Mouse (Mus musculus): ENCODE results near the gene Nap1l5. TPM values are rescaled to one million over a fixed set of nuclear protein-coding genes. Genes with fewer than 3 reads are reported as not detected.
A peak's percentile ranks its signal among the peaks of the same experiment; 100 is the strongest.
"Not testable (repeated sequence)": the region's sequence is repeated elsewhere in the genome, so short reads cannot be mapped to it uniquely, and the experiment has no call there.

Nap1l5 gene
- polyA plus RNA-seq, 1 experiment from 2014 or later = 42.1 TPM

- Histone ChIP-seq H3K36me3 (replicated peaks) (no peaks in the 10 kb centered on the region; the same call in 1 of the 2 replicates), H3K4me2 (no peak overlapping the region), H3K27me3 (no peaks in the 10 kb centered on the region), H3K4me1 (peaks cover 9% of the 10 kb centered on the region; the same call in 1 of the 2 replicates), H3K9me3 (no peaks in the 10 kb centered on the region), H3K27ac (no peak overlapping the region), H3K9ac (no peak overlapping the region), H3K4me3 (replicated peaks) (no peak overlapping the region)
- ATAC-seq (ENCODE audit: low FRiP score) = no peak
- 93% methylated on average over 7 of the region's 7 CpGs for WGBS
These were observed 6.3 kb downstream of the Nap1l5 start for GRCm38 (mm10) chr6:58900536-58900935.

- 90% methylated on average over 3 of the region's 3 CpGs for WGBS
- ATAC-seq (ENCODE audit: low FRiP score) = no peak
- H3K4me1 ChIP-seq = peaks cover 9% of the 10 kb centered on the region; the same call in 1 of the 2 replicates
- no peak overlapping the region for H3K4me2 ChIP-seq
- no peak overlapping the region for H3K9ac ChIP-seq
- H3K36me3 ChIP-seq (replicated peaks) = no peaks in the 10 kb centered on the region; the same call in 1 of the 2 replicates
- no peaks in the 10 kb centered on the region for H3K27me3 ChIP-seq
- no peak overlapping the region for H3K27ac ChIP-seq
- H3K4me3 ChIP-seq (replicated peaks) = no peak overlapping the region
- no peaks in the 10 kb centered on the region for H3K9me3 ChIP-seq
These were observed 7.8 kb downstream of the Nap1l5 start for GRCm38 (mm10) chr6:58899076-58899475.

DNA sequence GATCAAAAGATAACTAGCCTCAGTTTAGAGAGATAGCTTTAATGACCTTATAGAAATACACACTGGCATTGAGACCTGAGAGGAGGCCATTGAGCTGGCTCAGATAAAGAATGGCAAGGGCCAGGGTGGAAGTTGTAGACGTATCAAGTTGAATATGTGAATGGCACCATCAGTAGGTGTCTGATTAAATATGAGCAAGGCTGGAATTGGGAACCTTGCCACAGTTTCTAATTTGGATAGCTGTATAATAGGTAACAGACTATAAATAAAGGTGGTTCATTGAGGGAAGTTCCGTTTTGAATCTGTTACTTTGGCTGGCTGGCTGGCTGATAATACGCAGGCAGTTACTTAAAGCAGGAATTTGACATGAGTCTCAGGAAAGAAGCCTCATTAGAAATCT is 10.2 kb downstream of the Nap1l5 start:
- Histone ChIP-seq H3K27me3 (no peaks in the 10 kb centered on the region), H3K4me2 (no peak overlapping the region), H3K9ac (no peak overlapping the region), H3K27ac (no peak overlapping the region), H3K9me3 (no peaks in the 10 kb centered on the region), H3K4me3 (replicated peaks) (no peak overlapping the region), H3K4me1 (no peaks in the 10 kb centered on the region), H3K36me3 (replicated peaks) (no peaks in the 10 kb centered on the region; the same call in 1 of the 2 replicates)
- 72% methylated on average over 3 of the region's 3 CpGs for WGBS
- ATAC-seq (ENCODE audit: low FRiP score) = no peak

- no peaks in the 10 kb centered on the region for H3K4me1 ChIP-seq
- no peaks in the 10 kb centered on the region for H3K9me3 ChIP-seq
- no peak overlapping the region for H3K4me2 ChIP-seq
- 45% methylated on average over 4 of the region's 4 CpGs for WGBS
- no peaks in the 10 kb centered on the region for H3K27me3 ChIP-seq
- H3K9ac ChIP-seq = no peak overlapping the region
- no peak overlapping the region for H3K27ac ChIP-seq
- H3K36me3 ChIP-seq (replicated peaks) = peaks cover 4% of the 10 kb centered on the region
- no peak overlapping the region for H3K4me3 ChIP-seq (replicated peaks)
- ATAC-seq (ENCODE audit: low FRiP score) = peak; percentile 77; the same call in 1 of the 2 replicates
These were observed 11.9 kb downstream of the Nap1l5 start for GRCm38 (mm10) chr6:58894994-58895393.

DNA sequence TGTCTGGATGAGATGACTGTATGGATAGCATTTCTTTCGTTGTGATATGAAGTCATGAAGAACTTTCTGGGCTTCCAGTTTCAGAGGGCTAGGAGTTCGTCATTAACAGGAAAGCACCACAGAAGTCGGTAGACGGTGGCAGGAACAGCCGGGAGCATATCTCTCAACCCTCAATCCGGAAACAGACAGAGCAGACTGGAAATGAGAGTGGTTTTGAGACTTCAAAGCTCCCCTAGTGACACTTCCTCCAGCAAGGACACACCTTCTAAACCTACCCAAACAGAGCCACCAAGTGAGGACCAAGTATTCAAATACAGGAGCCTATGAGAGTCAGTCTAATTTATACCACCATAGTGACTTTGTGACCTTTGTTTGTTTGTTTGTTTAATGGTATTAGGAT is 13.6 kb downstream of the Nap1l5 start:
- 92% methylated on average over 6 of the region's 6 CpGs for WGBS
- H3K4me1 ChIP-seq = no peaks in the 10 kb centered on the region
- H3K36me3 ChIP-seq (replicated peaks) = peaks cover 5% of the 10 kb centered on the region
- H3K27ac ChIP-seq = no peak overlapping the region
- no peaks in the 10 kb centered on the region for H3K27me3 ChIP-seq
- no peak for ATAC-seq (ENCODE audit: low FRiP score)
- no peak overlapping the region for H3K9ac ChIP-seq
- no peak overlapping the region for H3K4me3 ChIP-seq (replicated peaks)
- no peak overlapping the region for H3K4me2 ChIP-seq
- H3K9me3 ChIP-seq = no peaks in the 10 kb centered on the region

GRCm38 (mm10) chr6:58889917-58890316 is 17.0 kb downstream of the Nap1l5 start:
- WGBS = 90% methylated on average over 3 of the region's 3 CpGs
- ATAC-seq (ENCODE audit: low FRiP score) = no peak
- Histone ChIP-seq H3K27ac (no peak overlapping the region), H3K9me3 (no peaks in the 10 kb centered on the region), H3K27me3 (no peaks in the 10 kb centered on the region), H3K4me3 (replicated peaks) (no peak overlapping the region), H3K4me2 (no peak overlapping the region), H3K36me3 (replicated peaks) (peaks cover 5% of the 10 kb centered on the region), H3K9ac (no peak overlapping the region), H3K4me1 (no peaks in the 10 kb centered on the region)

- H3K4me3 ChIP-seq (replicated peaks) = no peak overlapping the region
- no peaks in the 10 kb centered on the region for H3K9me3 ChIP-seq
- H3K9ac ChIP-seq = no peak overlapping the region
- H3K27ac ChIP-seq = no peak overlapping the region
- no peaks in the 10 kb centered on the region for H3K27me3 ChIP-seq
- H3K4me1 ChIP-seq = no peaks in the 10 kb centered on the region
- 82% methylated on average over 6 of the region's 6 CpGs for WGBS
- H3K4me2 ChIP-seq = no peak overlapping the region
- no peak for ATAC-seq (ENCODE audit: low FRiP score)
- H3K36me3 ChIP-seq (replicated peaks) = peaks cover 9% of the 10 kb centered on the region
These were observed 24.6 kb downstream of the Nap1l5 start for GRCm38 (mm10) chr6:58882271-58882670.

- no peak overlapping the region for H3K27ac ChIP-seq
- H3K36me3 ChIP-seq (replicated peaks) = peaks cover 13% of the 10 kb centered on the region
- no peak overlapping the region for H3K4me2 ChIP-seq
- ATAC-seq (ENCODE audit: low FRiP score) = no peak
- no peaks in the 10 kb centered on the region for H3K9me3 ChIP-seq
- no peak overlapping the region for H3K4me3 ChIP-seq (replicated peaks)
- no peaks in the 10 kb centered on the region for H3K4me1 ChIP-seq
- H3K27me3 ChIP-seq = no peaks in the 10 kb centered on the region
- WGBS = 94% methylated on average over 3 of the region's 3 CpGs
- H3K9ac ChIP-seq = no peak overlapping the region
These were observed 25.5 kb downstream of the Nap1l5 start for GRCm38 (mm10) chr6:58881363-58881762.

GRCm38 (mm10) chr6:58880861-58881260 is 26.0 kb downstream of the Nap1l5 start:
- WGBS = 91% methylated on average over 5 of the region's 5 CpGs
- H3K4me2 ChIP-seq = no peak overlapping the region
- H3K4me3 ChIP-seq (replicated peaks) = no peak overlapping the region
- no peaks in the 10 kb centered on the region for H3K27me3 ChIP-seq
- ATAC-seq (ENCODE audit: low FRiP score) = no peak
- no peaks in the 10 kb centered on the region for H3K4me1 ChIP-seq
- no peak overlapping the region for H3K9ac ChIP-seq
- no peaks in the 10 kb centered on the region for H3K9me3 ChIP-seq
- H3K27ac ChIP-seq = no peak overlapping the region
- H3K36me3 ChIP-seq (replicated peaks) = peaks cover 13% of the 10 kb centered on the region

- H3K27me3 ChIP-seq = no peaks in the 10 kb centered on the region
- no peak for ATAC-seq (ENCODE audit: low FRiP score)
- no peak overlapping the region for H3K27ac ChIP-seq
- H3K4me3 ChIP-seq (replicated peaks) = no peak overlapping the region
- H3K9me3 ChIP-seq = no peaks in the 10 kb centered on the region
- H3K4me2 ChIP-seq = no peak overlapping the region
- peaks cover 13% of the 10 kb centered on the region for H3K36me3 ChIP-seq (replicated peaks)
- no peak overlapping the region for H3K9ac ChIP-seq
- no peaks in the 10 kb centered on the region for H3K4me1 ChIP-seq
- 95% methylated on average over 9 of the region's 9 CpGs for WGBS
These were observed 26.9 kb downstream of the Nap1l5 start for GRCm38 (mm10) chr6:58879987-58880386.

DNA sequence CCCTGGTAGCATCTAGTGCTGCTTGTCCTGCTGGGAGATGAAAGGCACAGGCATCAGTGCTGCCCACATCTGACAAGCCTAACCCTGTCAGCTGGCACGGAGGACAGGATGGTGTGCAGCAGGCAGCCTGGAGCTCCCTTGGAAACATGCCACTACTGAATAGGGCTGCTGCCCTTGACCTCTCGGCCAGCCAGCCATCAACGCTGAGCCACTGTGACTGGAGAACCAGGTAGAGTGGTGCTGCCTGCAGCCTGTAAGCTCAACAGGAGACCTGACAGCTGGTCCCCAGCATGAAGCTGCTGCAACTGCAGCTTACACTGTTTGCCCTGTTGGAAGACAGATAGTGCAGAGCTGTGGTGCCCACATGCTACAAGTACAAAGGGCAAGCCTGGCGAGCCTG is 27.3 kb downstream of the Nap1l5 start:
- no peaks in the 10 kb centered on the region for H3K4me1 ChIP-seq
- no peak overlapping the region for H3K4me3 ChIP-seq (replicated peaks)
- no peak for ATAC-seq (ENCODE audit: low FRiP score)
- no peak overlapping the region for H3K9ac ChIP-seq
- H3K27me3 ChIP-seq = no peaks in the 10 kb centered on the region
- H3K27ac ChIP-seq = no peak overlapping the region
- 89% methylated on average over 4 of the region's 4 CpGs for WGBS
- no peak overlapping the region for H3K4me2 ChIP-seq
- H3K36me3 ChIP-seq (replicated peaks) = peaks cover 13% of the 10 kb centered on the region
- H3K9me3 ChIP-seq = no peaks in the 10 kb centered on the region

DNA sequence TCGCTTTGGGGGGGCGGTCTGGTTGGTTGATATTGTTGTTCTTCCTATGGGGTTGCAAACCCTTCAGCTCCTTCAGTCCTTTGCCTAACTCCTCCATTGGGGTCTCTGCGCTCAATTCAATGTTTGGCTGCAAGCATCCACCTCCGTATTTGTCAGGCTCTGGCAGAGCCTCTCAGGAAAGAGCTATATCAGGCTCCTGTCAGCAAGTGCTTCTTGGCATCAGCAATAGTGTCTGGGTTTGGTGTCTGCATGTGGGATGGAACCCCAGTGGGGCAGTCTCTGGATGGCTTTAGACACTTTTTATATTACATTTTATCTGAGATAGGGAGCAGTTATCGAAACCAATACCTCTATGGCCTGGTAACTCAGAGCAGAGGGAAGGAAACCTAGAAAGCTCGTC is 39.0 kb downstream of the Nap1l5 start:
- ATAC-seq (ENCODE audit: low FRiP score); H3K4me2 ChIP-seq; H3K27me3 ChIP-seq; H3K27ac ChIP-seq; H3K9me3 ChIP-seq; H3K4me1 ChIP-seq; H3K36me3 ChIP-seq (replicated peaks); H3K9ac ChIP-seq; H3K4me3 ChIP-seq (replicated peaks): not testable (repeated sequence)
- WGBS = 90% methylated on average over 6 of the region's 6 CpGs

DNA sequence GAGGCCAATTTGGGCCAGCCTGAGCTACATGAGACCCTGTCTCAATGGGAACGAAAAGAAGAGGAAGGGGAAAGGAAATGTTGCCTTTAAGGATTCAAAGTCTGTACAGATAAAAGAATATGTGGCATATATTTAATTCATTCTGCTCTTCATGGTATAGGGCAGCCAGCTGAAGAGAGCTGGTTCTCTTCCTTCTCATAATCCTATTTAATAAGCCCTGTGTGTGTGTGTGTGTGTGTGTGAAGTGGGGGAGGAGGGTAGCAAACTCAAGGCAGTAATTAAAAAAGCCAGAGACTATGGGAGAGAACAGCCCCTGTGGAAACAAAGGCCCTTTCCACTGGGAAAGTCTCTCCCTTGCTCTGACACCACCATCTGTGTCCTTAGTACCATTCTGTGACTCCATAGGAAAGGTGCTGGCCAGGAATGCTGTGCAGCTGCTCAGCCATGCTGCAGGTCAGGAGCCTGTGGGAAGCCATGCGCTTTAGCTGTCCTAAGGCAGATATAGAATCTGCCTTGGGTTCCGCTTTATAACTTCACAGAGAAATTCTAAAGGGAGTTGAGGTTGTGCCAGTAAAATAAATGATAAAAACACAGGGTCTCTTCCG is 43.1 kb downstream of the Nap1l5 start:
- Histone ChIP-seq H3K27me3 (no peaks in the 10 kb centered on the region), H3K9me3 (no peaks in the 10 kb centered on the region), H3K4me1 (peaks cover 8% of the 10 kb centered on the region; the same call in 1 of the 2 replicates), H3K4me3 (replicated peaks) (no peak overlapping the region), H3K9ac (no peak overlapping the region), H3K36me3 (replicated peaks) (no peaks in the 10 kb centered on the region), H3K27ac (no peak overlapping the region), H3K4me2 (no peak overlapping the region)
- ATAC-seq (ENCODE audit: low FRiP score) = peak; percentile 46; the same call in 1 of the 2 replicates
- WGBS = 82% methylated on average over 4 of the region's 4 CpGs

All from forebrain, embryonic 12.5 days (tissue).